Mouse (Mus musculus): ENCODE data around the gene Tmem229b. TPM values are rescaled to one million over a fixed set of nuclear protein-coding genes. Genes with fewer than 3 reads are reported as not detected.

Gene Tmem229b
- polyA plus RNA-seq, 1 experiment, result 18.7 TPM

DNA sequence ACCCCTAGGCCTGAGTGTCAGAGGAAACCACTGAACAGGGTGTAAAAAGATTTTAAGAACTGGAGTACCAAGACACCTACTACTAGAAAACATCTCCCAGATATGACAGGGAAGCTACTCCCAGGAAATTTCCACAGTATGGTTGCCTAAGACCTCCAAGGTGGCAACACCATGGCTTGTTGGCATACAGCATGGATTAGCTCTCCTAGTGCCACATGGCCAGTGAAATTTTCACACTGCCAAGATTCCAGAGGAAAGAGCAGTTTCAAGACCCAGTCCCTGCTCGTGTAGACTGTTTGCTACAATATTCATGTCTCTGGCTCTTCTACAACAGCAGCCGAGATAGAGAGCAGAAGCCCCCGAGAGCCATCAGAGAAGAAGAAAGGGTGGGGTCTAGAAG is 4.4 kb downstream of the Tmem229b start:
- TF ChIP-seq CTCF (IDR thresholded peaks at IDR 0.05; ENCODE audit: control insufficient read depth, insufficient read depth, low read length), result no peak
- no peak for TF ChIP-seq POLR2A (IDR thresholded peaks at IDR 0.05; ENCODE audit: borderline replicate concordance, control insufficient read depth, low read depth, low read length)
- H3K4me1 ChIP-seq (ENCODE audit: control insufficient read depth, insufficient read depth, low read length), result peaks cover 6% of the 10 kb centered on the region; the same call in 1 of the 2 replicates
- H3K27ac ChIP-seq (ENCODE audit: control insufficient read depth, insufficient read depth, low read depth, low read length, poor library complexity), result no peak overlapping the region
- H3K4me3 ChIP-seq (replicated peaks; ENCODE audit: control insufficient read depth, low read depth, low read length), result no peak overlapping the region
- WGBS, result 58% methylated on average over 3 of the region's 3 CpGs

DNA sequence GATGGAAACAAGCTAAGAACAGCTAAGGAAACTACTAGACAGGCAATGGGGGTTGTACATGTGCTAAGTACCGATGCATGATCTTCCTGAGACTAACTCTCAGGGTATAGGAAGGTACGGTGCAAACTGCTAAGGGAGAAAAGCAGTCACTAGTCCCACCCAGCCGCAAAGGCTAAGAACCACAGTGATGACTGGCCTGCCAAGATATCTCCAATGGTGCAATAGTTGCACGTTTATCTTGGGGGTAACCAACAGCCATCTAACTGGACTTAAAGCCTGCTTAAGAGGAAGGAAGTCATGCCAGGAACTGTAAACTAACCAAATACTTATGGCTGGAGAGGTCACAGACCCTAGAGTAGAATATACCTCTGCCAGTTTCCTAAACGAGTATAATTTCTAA is 5.0 kb downstream of the Tmem229b start:
- 7% methylated on average over 5 of the region's 5 CpGs for WGBS
- H3K4me3 ChIP-seq (replicated peaks; ENCODE audit: control insufficient read depth, low read depth, low read length), result no peak overlapping the region
- H3K4me1 ChIP-seq (ENCODE audit: control insufficient read depth, insufficient read depth, low read length), result peaks cover 6% of the 10 kb centered on the region; the same call in 1 of the 2 replicates
- H3K27ac ChIP-seq (ENCODE audit: control insufficient read depth, insufficient read depth, low read depth, low read length, poor library complexity), result no peak overlapping the region
- TF ChIP-seq POLR2A (IDR thresholded peaks at IDR 0.05; ENCODE audit: borderline replicate concordance, control insufficient read depth, low read depth, low read length) (no peak), CTCF (IDR thresholded peaks at IDR 0.05; ENCODE audit: control insufficient read depth, insufficient read depth, low read length) (no peak)

DNA sequence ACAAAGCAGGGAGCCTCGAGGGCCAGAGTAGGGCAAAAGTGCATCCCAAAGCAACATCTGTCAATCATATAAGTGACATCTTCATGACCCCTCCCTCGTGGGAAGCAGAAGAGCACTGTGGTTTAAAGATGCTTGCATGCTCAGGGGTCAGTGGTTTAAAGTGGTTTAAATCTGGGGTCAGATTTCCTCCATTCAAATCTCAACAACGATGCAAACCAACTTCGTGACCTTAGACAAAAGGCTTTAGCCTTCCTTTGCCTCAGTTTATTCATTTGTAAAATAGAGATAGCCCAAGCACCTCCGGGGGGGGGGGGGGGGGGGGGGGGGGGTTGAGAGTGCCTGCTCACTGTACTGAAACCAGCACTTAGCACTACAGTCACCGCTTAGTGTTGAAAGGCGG is 10.7 kb downstream of the Tmem229b start:
- Histone ChIP-seq H3K27ac (ENCODE audit: control insufficient read depth, insufficient read depth, low read depth, low read length, poor library complexity) (no peak overlapping the region), H3K4me3 (replicated peaks; ENCODE audit: control insufficient read depth, low read depth, low read length) (no peak overlapping the region), H3K4me1 (ENCODE audit: control insufficient read depth, insufficient read depth, low read length) (peaks cover 6% of the 10 kb centered on the region)
- WGBS, result 46% methylated on average over 7 of the region's 7 CpGs
- TF ChIP-seq CTCF (IDR thresholded peaks at IDR 0.05; ENCODE audit: control insufficient read depth, insufficient read depth, low read length), result no peak
- TF ChIP-seq POLR2A (IDR thresholded peaks at IDR 0.05; ENCODE audit: borderline replicate concordance, control insufficient read depth, low read depth, low read length), result no peak

DNA sequence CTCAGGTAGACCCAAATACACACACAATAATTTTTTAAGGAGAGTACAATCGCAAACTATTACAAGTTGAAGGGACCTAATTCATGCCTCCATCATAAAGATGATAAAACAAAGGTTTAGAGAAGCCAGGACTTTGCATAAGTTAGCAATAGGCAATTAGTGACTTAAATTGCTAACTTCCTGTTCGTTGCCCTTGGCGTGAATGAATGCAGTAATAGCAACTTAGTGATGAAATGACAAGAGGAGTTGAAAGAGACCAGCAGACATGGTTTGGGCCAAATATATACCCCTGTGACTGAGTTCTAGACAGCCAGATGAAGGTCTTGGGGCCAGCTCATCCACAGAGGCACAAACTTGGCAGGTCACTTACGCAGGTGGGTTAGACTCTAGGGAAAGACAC is 11.2 kb downstream of the Tmem229b start:
- TF ChIP-seq CTCF (IDR thresholded peaks at IDR 0.05; ENCODE audit: control insufficient read depth, insufficient read depth, low read length), result no peak
- TF ChIP-seq POLR2A (IDR thresholded peaks at IDR 0.05; ENCODE audit: borderline replicate concordance, control insufficient read depth, low read depth, low read length), result no peak
- WGBS, result 65% methylated on average over 4 of the region's 4 CpGs
- Histone ChIP-seq H3K4me3 (replicated peaks; ENCODE audit: control insufficient read depth, low read depth, low read length) (no peak overlapping the region), H3K4me1 (ENCODE audit: control insufficient read depth, insufficient read depth, low read length) (peaks cover 6% of the 10 kb centered on the region), H3K27ac (ENCODE audit: control insufficient read depth, insufficient read depth, low read depth, low read length, poor library complexity) (no peak overlapping the region)

DNA sequence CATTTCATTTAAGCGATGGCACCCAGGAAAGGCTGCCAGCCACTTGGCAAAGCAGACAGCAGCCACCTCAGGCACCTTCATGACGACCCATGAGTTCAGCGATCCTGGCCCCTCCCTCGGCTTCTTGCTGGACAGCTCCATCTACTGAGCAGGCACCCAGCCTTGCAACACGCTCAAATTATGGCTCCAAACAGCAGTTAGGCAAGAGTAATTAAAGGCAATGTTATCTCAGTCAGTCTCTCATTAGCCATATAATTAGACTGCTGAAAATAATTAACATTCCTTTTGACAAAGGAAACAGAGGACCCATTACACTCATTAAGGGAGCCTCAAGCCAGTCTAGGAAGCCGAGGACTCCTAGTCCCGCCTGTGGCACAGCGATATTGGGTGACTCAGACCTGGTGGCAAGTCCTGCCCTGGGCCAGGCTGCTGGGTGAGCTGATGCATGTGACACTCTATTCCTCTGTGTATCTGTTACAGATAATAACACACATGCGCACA is 19.8 kb downstream of the Tmem229b start:
- no peak overlapping the region for H3K4me3 ChIP-seq (replicated peaks; ENCODE audit: control insufficient read depth, low read depth, low read length)
- WGBS, result 72% methylated on average over 9 of the region's 9 CpGs
- H3K4me1 ChIP-seq (ENCODE audit: control insufficient read depth, insufficient read depth, low read length), result no peaks in the 10 kb centered on the region
- no peak overlapping the region for H3K27ac ChIP-seq (ENCODE audit: control insufficient read depth, insufficient read depth, low read depth, low read length, poor library complexity)
- TF ChIP-seq POLR2A (IDR thresholded peaks at IDR 0.05; ENCODE audit: borderline replicate concordance, control insufficient read depth, low read depth, low read length), result no peak
- no peak for TF ChIP-seq CTCF (IDR thresholded peaks at IDR 0.05; ENCODE audit: control insufficient read depth, insufficient read depth, low read length)

DNA sequence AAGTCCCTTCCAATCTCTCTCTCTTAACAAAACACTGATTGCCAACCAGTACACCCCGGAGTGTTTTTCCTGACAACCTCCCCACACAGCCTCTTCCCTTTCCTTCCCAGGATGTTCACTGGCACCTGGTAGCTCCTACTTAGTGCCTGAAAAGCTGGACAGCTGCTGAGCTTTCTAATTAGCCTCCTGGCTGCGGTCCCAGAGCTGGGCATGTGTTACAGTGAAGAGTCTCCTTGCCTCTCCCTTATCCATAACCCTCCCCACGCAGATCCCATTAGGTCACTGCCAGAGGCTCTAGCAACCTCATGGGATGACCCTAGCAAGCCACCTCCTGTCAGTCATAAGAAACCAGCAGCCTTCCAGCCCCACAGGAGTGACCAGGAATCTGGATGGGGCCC is 23.4 kb downstream of the Tmem229b start:
- no peak for TF ChIP-seq CTCF (IDR thresholded peaks at IDR 0.05; ENCODE audit: control insufficient read depth, insufficient read depth, low read length)
- TF ChIP-seq POLR2A (IDR thresholded peaks at IDR 0.05; ENCODE audit: borderline replicate concordance, control insufficient read depth, low read depth, low read length), result no peak
- Histone ChIP-seq H3K4me1 (ENCODE audit: control insufficient read depth, insufficient read depth, low read length) (peaks cover 2% of the 10 kb centered on the region; the same call in 1 of the 2 replicates), H3K27ac (ENCODE audit: control insufficient read depth, insufficient read depth, low read depth, low read length, poor library complexity) (no peak overlapping the region), H3K4me3 (replicated peaks; ENCODE audit: control insufficient read depth, low read depth, low read length) (no peak overlapping the region)
- WGBS, result 78% methylated on average over 3 of the region's 3 CpGs

DNA sequence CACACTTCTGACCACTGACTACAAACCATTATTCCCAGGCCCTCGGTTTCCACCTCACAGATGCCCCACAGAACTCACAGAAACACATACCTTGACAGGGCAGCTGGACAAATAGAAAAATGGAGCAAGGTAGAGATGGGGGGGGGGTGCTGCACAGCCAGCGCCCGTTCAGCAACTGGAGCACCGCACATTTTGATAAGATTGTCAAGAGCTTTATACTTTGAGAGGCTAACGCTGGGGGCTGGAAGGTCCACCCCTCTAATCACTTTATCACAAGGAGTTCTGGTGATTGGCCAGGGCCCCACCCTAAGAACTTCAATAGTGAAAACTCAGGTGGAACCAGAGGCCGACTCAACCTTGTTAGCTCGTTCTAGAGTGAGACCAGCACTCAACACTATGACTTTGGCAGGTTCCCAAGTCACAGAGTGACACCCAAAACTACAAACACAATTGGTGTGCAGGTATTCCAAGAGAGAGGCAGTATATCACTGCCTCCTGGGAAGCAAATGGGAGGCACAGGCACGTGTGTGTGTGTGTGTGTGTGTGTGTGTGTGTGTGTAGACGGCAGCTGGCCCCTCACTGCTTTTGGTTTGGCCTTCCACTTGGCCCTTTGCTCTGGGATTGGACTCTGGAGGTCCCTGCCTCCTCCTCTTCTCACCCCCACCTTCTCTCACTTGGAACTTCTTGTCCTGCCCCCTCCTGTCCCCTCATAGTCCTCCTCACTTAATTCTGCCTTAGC is 24.0 kb downstream of the Tmem229b start:
- TF ChIP-seq POLR2A (IDR thresholded peaks at IDR 0.05; ENCODE audit: borderline replicate concordance, control insufficient read depth, low read depth, low read length) (no peak), CTCF (IDR thresholded peaks at IDR 0.05; ENCODE audit: control insufficient read depth, insufficient read depth, low read length) (no peak)
- Histone ChIP-seq H3K27ac (ENCODE audit: control insufficient read depth, insufficient read depth, low read depth, low read length, poor library complexity) (no peak overlapping the region), H3K4me3 (replicated peaks; ENCODE audit: control insufficient read depth, low read depth, low read length) (no peak overlapping the region), H3K4me1 (ENCODE audit: control insufficient read depth, insufficient read depth, low read length) (peaks cover 2% of the 10 kb centered on the region; the same call in 1 of the 2 replicates)
- WGBS, result 61% methylated on average over 9 of the region's 9 CpGs

DNA sequence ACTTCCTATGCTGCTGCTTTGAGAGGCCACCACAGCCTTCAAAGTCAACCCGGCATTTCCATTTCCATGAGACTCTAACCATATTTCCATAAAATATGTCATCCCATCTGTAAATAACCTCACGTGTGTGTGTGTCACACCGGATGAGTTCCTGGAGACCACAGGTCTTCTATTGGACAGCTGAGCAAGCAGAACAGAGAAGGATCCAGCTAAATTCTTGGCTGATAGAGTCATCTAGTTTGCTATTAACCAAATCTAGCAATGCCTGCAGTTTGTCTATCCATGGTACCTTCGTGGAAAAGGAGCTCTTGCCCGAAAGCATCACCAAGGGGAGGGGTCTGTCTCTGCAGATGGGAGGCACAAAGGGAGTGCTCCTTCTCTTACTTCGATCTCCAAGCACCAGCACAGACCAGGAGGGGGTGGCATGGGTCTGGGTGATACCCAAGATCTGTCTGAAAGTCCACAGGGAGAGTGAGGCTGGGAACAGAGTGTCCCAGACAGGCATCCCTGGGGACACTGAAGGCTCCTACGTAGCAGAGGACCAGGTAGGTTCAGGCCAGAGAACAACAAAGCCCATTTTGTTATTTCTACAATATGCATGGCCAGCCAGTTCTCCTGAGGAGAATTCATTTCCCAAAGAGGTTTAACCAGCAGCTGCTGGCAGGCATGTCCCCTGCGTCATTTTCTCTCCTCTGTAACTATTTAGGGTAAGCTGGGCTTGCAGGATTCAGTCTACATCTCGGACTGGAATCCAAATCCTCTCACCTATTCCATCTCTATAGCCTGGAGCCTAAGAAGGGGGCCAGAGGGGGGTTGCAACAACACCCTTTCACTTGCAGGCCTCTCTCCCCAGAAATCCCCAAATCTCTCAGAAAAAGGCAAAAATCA is 25.2 kb downstream of the Tmem229b start:
- no peak for TF ChIP-seq POLR2A (IDR thresholded peaks at IDR 0.05; ENCODE audit: borderline replicate concordance, control insufficient read depth, low read depth, low read length)
- no peak overlapping the region for H3K4me3 ChIP-seq (replicated peaks; ENCODE audit: control insufficient read depth, low read depth, low read length)
- H3K27ac ChIP-seq (ENCODE audit: control insufficient read depth, insufficient read depth, low read depth, low read length, poor library complexity), result no peak overlapping the region
- H3K4me1 ChIP-seq (ENCODE audit: control insufficient read depth, insufficient read depth, low read length), result peaks cover 5% of the 10 kb centered on the region
- whole genome bisulfite sequencing, result 80% methylated on average over 9 of the region's 9 CpGs
